Mouse (Mus musculus) forebrain, embryonic 11.5 days (tissue): Measurements from ENCODE around the gene Avpr1b. TPM values are rescaled to one million over a fixed set of nuclear protein-coding genes. Genes with fewer than 3 reads are reported as not detected.

Experiments used
- ATAC-seq: fragments of 200-750 bp; cut with Nextera tagmentation; replicated peaks from 2 replicates; pipeline ENCODE4 v1.8.0; 2017; ENCODE audit warnings: moderate TSS enrichment; ENCODE audit not compliant: low FRiP score
- DNase-seq: peaks from one replicate; pipeline ENCODE4 v3.0.0-alpha.2; 2017; ENCODE audit warnings: low spot score
- H3K27ac ChIP-seq: fragments of 300-500 bp; sonication (generic); 2 replicates; pipeline ENCODE4 v1.5.1; 2014; ENCODE audit warnings: low read depth, low read length
- H3K27me3 ChIP-seq: fragments of 300-500 bp; sonication (generic); 2 replicates; pipeline ENCODE4 v1.6.1; 2014; ENCODE audit warnings: mild to moderate bottlenecking, low read length, mixed read lengths; ENCODE audit not compliant: control insufficient read depth, insufficient read depth
- H3K36me3 ChIP-seq: fragments of 300-500 bp; sonication (generic); 2 replicates; pipeline ENCODE4 v1.6.1; 2014; ENCODE audit warnings: mild to moderate bottlenecking, low read length, moderate library complexity, mixed read lengths; ENCODE audit not compliant: control insufficient read depth, insufficient read depth
- H3K4me1 ChIP-seq: fragments of 300-500 bp; sonication (generic); replicated peaks from 2 replicates; pipeline ENCODE4 v1.6.1; 2014; ENCODE audit warnings: low read length, mixed read lengths; ENCODE audit not compliant: control insufficient read depth, insufficient read depth
- H3K4me2 ChIP-seq: fragments of 300-500 bp; sonication (generic); 2 replicates; pipeline ENCODE4 v1.6.1; 2014; ENCODE audit warnings: low read depth, mild to moderate bottlenecking, low read length, moderate library complexity, mixed read lengths; ENCODE audit not compliant: severe bottlenecking
- H3K4me3 ChIP-seq: fragments of 300-500 bp; sonication (generic); 2 replicates; pipeline ENCODE4 v1.5.1; 2014; ENCODE audit warnings: low read depth, low read length
- H3K9ac ChIP-seq: fragments of 300-500 bp; sonication (generic); 2 replicates; pipeline ENCODE4 v1.6.1; 2014; ENCODE audit warnings: low read length
- H3K9me3 ChIP-seq: fragments of 300-500 bp; sonication (generic); 2 replicates; pipeline ENCODE4 v1.6.1; 2016; ENCODE audit warnings: low read length, mixed read lengths; ENCODE audit not compliant: control insufficient read depth
- WGBS: fragments of 180-500 bp; shearing (Covaris S2); extraction: QIAGEN DNeasy Blood & Tissue Kit; methylation state at CpG from one replicate; pipeline ENCODE4 v1.1.7; 2014; 5-methylcytosine and 5-hydroxymethylcytosine counted together
- polyA plus RNA-seq: library from polyadenylated mRNA; unstranded; fragments of >200 nt; fragmentation: Nextera tagmentation; extraction: Ambion mirVana; gene quantifications from 2 replicates; pipeline ENCODE4 v1.2.1, GENCODE M21; 2014

Gene Avpr1b
- polyA plus RNA-seq, 1 experiment from 2014 or later = 0.09 TPM

DNA sequence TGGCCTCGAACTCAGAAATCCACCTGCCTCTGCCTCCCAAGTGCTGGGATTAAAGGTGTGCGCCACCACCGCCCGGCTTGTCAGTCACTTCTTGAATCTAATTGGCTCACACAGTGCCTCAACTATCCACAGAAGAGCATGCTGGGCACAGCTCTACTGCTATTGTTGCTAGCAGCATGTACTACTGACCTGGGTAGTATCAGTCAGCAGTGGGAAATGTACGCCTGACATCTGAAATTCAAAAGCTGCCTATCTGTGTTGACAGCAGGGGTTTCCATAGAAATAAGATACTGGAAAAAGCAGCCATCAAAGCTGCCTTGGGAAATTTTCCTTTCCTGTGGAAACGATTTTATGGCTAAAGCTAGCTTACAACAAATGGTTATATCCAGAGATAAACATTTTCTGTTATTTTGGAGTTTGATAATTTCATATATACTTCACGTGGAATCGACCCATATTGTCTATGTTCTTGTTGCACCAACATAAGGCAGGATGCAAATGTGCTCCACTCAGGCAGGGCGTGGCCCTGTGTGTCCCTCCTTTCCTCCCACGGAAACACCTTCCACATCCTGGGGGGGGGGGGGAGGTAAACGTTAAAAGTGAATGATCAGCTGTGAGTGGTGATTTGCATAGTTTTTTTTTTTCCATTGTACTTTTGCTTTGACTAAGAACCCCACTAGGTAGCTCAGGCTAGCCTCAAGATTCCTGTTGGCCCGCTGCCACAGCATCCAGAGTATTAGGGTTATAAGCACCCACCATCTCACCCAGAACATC lies 53.8 kb downstream of the Avpr1b start:
- H3K9me3 ChIP-seq = no peaks in the 10 kb centered on the region
- no peaks in the 10 kb centered on the region for H3K27me3 ChIP-seq
- no peak overlapping the region for H3K4me2 ChIP-seq
- H3K9ac ChIP-seq = no peak overlapping the region
- H3K27ac ChIP-seq = no peak overlapping the region
- no peaks in the 10 kb centered on the region for H3K36me3 ChIP-seq
- no peak overlapping the region for H3K4me3 ChIP-seq
- peaks cover 4% of the 10 kb centered on the region; the same call in 1 of the 2 replicates for H3K4me1 ChIP-seq
- DNase-seq = no peak
- ATAC-seq = no peak
- 78% methylated on average over 12 of the region's 12 CpGs for WGBS

DNA sequence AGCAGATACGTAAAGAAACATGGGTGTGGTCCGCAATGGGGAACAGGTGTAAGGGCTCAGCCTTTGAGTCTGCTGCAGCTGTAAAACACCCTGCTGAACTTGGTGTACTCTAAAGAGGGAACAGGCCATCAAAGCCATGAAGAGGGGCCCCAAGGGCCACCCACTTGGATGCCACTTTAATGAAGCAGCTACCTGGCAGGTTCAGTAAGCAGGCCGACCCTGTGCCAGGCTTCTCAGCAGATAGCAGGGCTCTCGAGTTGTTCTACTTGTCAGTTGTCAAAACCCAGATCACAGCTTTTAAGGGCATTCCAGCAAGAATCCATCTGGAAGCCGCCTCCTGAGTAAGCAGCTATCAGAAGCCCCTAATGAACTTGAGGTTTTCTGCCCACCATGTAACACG lies 56.6 kb downstream of the Avpr1b start:
- Histone ChIP-seq H3K4me1 (peaks cover 5% of the 10 kb centered on the region; the same call in 1 of the 2 replicates), H3K9me3 (no peaks in the 10 kb centered on the region), H3K27me3 (no peaks in the 10 kb centered on the region), H3K4me3 (no peak overlapping the region), H3K4me2 (no peak overlapping the region), H3K9ac (no peak overlapping the region), H3K27ac (no peak overlapping the region), H3K36me3 (no peaks in the 10 kb centered on the region)
- ATAC-seq (no peak), DNase-seq (no peak)
- 85% methylated on average over 6 of the region's 6 CpGs for WGBS

DNA sequence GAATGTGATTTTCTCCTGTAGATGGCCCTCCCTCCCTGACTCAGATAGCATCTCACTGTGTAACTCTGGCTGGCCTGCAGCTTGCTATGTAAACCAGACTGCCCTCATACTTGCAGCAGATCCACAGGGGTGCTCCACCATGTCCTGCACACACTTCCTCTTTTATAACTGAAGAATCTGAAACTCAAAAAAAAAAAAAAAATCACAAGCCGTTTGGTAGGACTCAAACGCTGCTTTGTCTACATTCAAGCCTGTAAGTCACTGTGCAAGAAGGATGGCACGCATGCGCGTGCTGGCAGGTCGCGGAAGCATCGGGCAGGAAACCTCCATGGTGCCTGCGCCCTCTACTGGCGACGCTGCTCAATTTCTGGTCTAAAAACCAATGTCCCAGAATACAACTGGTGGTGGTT lies 58.9 kb downstream of the Avpr1b start:
- peak; percentile 95 for DNase-seq
- Histone ChIP-seq H3K36me3 (no peaks in the 10 kb centered on the region), H3K4me2 (peak overlapping the region; percentile 48; the same call in 1 of the 2 replicates), H3K4me3 (no peak overlapping the region), H3K27me3 (no peaks in the 10 kb centered on the region), H3K4me1 (peaks cover 5% of the 10 kb centered on the region; the same call in 1 of the 2 replicates), H3K9me3 (no peaks in the 10 kb centered on the region), H3K9ac (peak overlapping the region; percentile 55), H3K27ac (0 out of 2 replicates have a peak overlapping the region, but pooled peaks have one; percentile 12)
- under 1% methylated on average over 11 of the region's 11 CpGs for WGBS
- peak; percentile 88 for ATAC-seq

DNA sequence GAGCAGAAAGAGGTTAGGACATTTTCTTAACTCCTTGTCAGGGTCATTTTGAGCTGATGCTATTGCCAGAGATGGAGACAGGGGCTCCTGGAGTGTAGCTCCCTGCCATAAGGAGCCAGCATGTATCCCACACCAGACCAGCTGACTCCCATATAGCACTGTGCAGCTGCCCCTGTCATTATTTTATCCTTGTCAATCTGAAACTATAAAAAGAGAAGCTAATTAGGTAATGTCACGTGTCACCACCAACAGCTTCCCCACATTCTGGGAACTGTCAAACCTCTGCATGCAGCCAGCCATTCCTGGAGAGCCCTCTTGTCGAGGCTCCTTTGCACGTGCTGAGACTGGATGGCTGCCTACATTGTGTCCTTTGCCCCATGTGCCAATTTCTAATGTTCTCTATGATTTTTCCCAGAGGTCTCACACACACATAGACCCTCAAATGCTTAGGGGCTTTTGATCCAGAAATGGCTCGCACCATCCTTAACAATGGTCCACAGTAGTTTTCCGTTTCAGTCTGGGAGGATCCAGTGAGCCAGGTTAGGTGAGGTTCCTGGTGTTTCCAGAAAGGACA lies 60.6 kb downstream of the Avpr1b start:
- Histone ChIP-seq H3K9ac (no peak overlapping the region), H3K4me1 (peaks cover 5% of the 10 kb centered on the region; the same call in 1 of the 2 replicates), H3K4me3 (no peak overlapping the region), H3K27ac (no peak overlapping the region), H3K9me3 (no peaks in the 10 kb centered on the region), H3K27me3 (no peaks in the 10 kb centered on the region), H3K36me3 (no peaks in the 10 kb centered on the region), H3K4me2 (no peak overlapping the region)
- ATAC-seq (no peak), DNase-seq (no peak)
- WGBS = 72% methylated on average over 5 of the region's 5 CpGs

DNA sequence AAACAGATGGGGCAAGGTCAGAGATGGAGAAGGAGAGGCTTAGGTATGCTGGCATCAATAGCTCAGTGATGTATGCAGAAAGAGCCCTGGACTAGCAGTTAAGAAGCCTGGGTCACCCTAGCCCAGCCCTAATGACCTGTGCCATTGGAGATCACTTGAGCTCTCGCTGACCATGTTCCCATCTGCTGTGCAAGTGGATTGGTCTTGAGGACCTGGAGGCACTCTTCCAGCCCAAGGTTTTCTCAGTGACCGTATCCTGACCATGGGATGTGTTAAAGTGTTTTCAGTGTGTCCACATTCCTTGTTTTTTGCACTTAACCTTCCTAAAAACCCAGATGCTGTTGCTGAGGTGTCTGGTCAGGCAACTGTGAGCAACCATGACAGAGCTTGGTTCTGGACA lies 61.2 kb downstream of the Avpr1b start:
- WGBS = 89% methylated on average over 2 of the region's 2 CpGs
- ATAC-seq = no peak
- no peak overlapping the region for H3K9ac ChIP-seq
- H3K4me2 ChIP-seq = no peak overlapping the region
- no peak for DNase-seq
- H3K27me3 ChIP-seq = no peaks in the 10 kb centered on the region
- peaks cover 5% of the 10 kb centered on the region; the same call in 1 of the 2 replicates for H3K4me1 ChIP-seq
- H3K36me3 ChIP-seq = no peaks in the 10 kb centered on the region
- no peak overlapping the region for H3K27ac ChIP-seq
- no peaks in the 10 kb centered on the region for H3K9me3 ChIP-seq
- H3K4me3 ChIP-seq = no peak overlapping the region

DNA sequence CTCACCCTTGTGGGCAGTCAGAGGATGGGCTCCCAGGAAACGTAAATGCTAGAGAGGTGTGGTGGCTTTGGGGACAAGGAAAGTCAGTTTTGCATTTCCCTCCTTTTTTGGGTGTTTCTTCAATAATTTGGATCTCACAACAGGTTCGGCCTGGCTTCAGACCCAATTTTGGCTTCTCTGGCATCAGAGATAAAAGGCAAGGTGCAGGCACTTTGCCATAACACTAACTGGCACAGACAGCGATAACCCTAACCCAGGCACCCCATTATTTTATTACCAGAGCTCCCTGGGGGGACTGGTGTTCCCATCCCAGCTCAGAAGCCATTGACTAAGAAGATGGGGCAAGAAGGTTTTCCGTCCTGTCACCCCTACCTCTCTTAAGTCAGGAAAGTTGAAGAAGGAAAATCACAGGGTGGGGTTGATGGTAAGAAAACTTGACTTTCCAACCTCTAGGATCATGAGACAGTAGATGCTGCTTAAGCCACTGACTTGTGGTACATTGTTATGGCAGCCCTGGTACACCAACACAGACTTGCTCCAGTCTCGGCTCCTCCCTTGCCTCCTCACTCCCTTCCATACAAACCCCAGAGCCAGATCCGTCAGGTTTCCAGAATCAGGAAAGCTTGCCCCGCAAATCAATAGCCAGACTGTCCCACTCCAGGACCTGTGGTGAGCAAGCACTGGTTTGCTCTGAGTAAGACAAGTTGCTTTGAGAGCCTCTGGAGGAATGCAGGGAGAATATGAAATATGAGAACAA lies 61.9 kb downstream of the Avpr1b start:
- no peak overlapping the region for H3K27ac ChIP-seq
- ATAC-seq = no peak
- H3K4me3 ChIP-seq = no peak overlapping the region

More for the DNA sequence above, 61.9 kb downstream of the Avpr1b start:
- Histone ChIP-seq H3K27me3 (no peaks in the 10 kb centered on the region), H3K9me3 (no peaks in the 10 kb centered on the region), H3K36me3 (no peaks in the 10 kb centered on the region), H3K9ac (no peak overlapping the region), H3K4me2 (no peak overlapping the region), H3K4me1 (peaks cover 5% of the 10 kb centered on the region; the same call in 1 of the 2 replicates)
- no peak for DNase-seq
- WGBS = 84% methylated on average over 7 of the region's 7 CpGs

Other genes starting within 250 kb of the Avpr1b start
- gene Srgap2, start 71.9 kb upstream of the Avpr1b start, polyA plus RNA-seq = 19.4 and 24.8 TPM in 2 replicates
- gene Fam72a, start 71.3 kb upstream of the Avpr1b start, polyA plus RNA-seq = 5.6 and 5.9 TPM in 2 replicates
- 0.35 TPM in 1 of 2 replicates, not detected in the other for gene Ctse, start 39.1 kb downstream of the Avpr1b start, polyA plus RNA-seq
- gene Rab7b, start 89.5 kb downstream of the Avpr1b start, polyA plus RNA-seq = 0.40 and 0.61 TPM in 2 replicates
- not detected in 2 replicates for gene Slc26a9, start 144.8 kb downstream of the Avpr1b start, polyA plus RNA-seq
- gene Pm20d1, start 198.1 kb downstream of the Avpr1b start, polyA plus RNA-seq = 0.86 and 1.2 TPM in 2 replicates
- 12.5 and 13.0 TPM in 2 replicates for gene Slc41a1, start 228.3 kb downstream of the Avpr1b start, polyA plus RNA-seq